Mouse (Mus musculus): Measurements from ENCODE around the gene Bhlhe23.
A peak's percentile ranks its signal among the peaks of the same experiment; 100 is the strongest.

The Bhlhe23 gene

DNA sequence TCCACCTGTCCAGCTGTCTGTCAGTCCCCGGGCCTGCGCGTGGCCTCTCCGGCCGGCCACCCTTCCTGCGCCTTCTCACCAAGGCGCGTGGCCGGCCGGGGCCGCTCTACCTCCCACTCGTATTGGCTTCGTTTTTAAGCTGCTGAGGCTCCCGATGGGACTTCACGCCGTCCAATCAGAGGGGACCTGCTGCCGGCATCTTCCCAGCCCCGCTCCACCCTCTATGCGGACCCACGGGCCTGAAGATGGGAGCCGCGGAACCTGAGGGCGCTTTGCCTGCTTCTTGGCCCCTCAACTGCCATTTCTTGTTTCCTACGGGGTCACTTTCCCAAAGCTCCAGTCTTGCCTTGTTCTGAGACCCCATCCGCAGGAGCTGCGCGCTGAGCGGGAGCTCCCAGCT is at the start of gene Bhlhe23:
Bhlhe23 (minus strand) TSS at position 108 of the 400 bp plus-strand sequence.
- no peak for DNase-seq

- peak; percentile 9 for DNase-seq
These were observed 48.6 kb upstream of the Bhlhe23 start for GRCm38 (mm10) chr2:180825147-180825941.

DNA sequence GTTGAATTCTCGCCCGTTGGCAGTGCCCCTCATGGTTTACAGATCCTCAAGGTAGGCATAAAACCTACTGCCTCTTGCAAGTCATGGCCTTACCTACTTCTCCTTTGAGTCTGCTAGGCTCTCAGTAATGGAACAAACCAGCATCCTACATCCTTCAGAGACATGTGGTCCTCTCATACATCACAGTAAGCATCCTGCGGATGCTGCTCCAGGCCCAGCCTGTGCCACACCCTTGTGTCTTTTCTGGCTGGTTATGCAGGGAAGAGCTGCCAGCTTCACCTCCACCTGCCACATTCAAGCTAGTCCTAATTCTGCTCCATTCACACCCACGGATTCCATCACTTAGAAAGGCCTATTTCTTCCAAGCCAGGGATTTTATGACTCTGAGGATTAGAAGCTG is 48.0 kb upstream of the Bhlhe23 start:
- no peak for DNase-seq

GRCm38 (mm10) chr2:180824061-180824460 is 47.4 kb upstream of the Bhlhe23 start:
- no peak for DNase-seq

GRCm38 (mm10) chr2:180822476-180822875 is 45.8 kb upstream of the Bhlhe23 start:
- DNase-seq: peak; percentile 16

DNA sequence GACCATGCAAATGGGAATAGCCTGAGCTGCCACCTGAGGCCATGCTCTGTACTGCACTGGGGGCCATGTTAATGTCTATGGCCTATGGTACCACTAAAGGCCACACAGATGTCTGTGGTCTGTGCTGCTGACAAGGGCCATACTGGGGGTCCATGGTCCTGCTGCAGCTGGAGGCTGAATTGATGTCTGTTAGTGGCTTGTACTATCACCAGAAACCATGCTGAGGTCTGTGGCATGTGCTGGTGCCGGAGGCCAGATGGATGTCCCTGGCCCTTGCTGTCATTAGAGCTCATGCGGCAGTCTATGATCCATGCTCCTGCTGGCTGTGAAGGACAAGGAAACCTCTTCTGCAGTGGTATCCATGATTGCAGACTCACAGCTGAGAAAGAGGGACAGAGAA is 42.8 kb upstream of the Bhlhe23 start:
- no peak for DNase-seq

GRCm38 (mm10) chr2:180816440-180817065 is 39.9 kb upstream of the Bhlhe23 start:
- no peak for DNase-seq

GRCm38 (mm10) chr2:180813982-180814568 is 37.4 kb upstream of the Bhlhe23 start:
- DNase-seq: no peak

- DNase-seq: no peak
These were observed 34.3 kb upstream of the Bhlhe23 start for GRCm38 (mm10) chr2:180811002-180811401.

- DNase-seq: no peak
These were observed 32.8 kb upstream of the Bhlhe23 start for GRCm38 (mm10) chr2:180809510-180809909.

- no peak for DNase-seq
These were observed 29.3 kb upstream of the Bhlhe23 start for GRCm38 (mm10) chr2:180805966-180806365.

DNA sequence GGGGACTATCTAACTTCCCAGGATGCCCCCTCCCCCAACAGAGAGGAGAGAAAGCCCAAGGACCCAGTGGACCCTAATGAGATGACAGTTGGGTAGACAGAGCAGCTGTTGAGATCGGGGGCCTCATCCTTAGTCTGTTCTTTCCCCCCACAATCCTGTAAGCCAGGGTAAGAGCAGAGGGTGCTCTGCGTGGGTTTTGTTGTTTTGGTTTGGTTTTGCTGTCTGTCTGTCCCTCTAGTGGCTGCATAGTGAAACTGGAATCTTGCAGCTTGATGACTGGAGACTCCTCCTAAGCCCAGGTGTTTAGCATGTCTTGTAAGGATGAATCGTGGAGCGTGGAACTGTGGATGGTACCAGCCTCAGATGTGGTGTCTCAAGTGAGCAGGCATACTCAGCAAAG is 19.3 kb upstream of the Bhlhe23 start:
- DNase-seq: no peak

DNA sequence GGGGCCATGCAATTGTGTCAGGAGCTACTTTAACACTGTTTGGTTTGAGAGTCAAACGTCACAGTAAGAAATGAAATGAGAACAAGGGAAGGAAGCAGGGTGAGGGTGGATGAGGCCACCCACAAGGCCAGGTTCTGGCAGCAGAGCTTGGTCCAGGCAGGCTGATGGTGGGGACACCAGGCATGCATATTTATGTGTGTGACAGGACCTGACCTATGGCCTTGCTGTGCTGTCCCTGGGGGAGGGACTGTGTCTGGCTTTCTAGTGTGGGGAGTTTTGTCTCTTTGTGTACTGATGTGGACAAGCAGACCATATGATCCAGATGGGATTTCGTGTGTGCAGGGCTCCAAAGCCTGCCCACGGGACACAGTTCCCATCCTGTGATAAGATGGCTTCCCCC is 18.9 kb upstream of the Bhlhe23 start:
- no peak for DNase-seq

GRCm38 (mm10) chr2:180794422-180794821 is 17.7 kb upstream of the Bhlhe23 start:
- DNase-seq: no peak

- peak; percentile 51 for DNase-seq
These were observed 15.0 kb upstream of the Bhlhe23 start for GRCm38 (mm10) chr2:180791674-180792073.

DNA sequence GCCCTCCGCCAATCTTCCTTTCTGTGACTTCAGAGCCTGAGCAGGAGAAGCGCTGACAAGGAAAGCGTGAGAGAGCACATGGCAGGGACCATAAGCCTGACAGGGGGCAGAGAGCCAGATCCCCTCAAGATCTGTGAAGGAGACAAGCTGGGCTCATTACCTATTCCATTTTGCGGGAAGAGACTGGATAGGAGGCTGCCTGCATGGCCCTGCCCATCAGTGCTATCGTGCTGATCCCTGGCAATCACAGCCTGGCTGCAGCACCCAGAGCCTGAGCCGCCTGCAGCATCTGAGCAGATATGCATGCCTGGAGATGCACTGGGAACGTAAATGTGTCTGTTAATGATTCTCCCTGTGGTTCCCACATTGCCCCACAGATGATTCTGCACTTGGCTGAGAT is 12.1 kb upstream of the Bhlhe23 start:
- DNase-seq: no peak

DNA sequence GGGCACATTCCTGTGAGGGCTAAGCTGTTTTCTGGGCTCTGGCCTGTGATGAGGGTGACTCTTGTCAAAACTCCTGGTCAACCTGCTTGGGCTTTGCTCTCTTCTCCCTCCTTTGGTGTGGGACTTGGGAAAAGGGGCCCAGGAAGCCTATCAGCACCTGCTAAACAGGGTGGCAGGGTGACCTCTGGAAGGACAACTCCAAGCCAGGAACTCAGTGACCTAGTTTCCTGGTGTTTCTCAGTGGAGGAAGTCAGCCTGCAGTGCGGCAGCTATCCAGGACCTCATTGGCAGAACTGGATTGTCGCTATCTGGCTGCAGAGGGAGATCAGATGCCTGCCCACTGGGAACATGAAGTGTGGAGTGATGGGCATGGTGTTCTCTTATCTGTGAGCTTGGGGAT is 11.7 kb upstream of the Bhlhe23 start:
- DNase-seq: no peak

GRCm38 (mm10) chr2:180787566-180788232 is 11.0 kb upstream of the Bhlhe23 start:
- no peak for DNase-seq

GRCm38 (mm10) chr2:180786732-180787131 is 10.0 kb upstream of the Bhlhe23 start:
- DNase-seq: peak; percentile 51

GRCm38 (mm10) chr2:180780282-180780681 is 3.6 kb upstream of the Bhlhe23 start:
- no peak for DNase-seq

- DNase-seq: peak; percentile 47
These were observed 2.8 kb upstream of the Bhlhe23 start for GRCm38 (mm10) chr2:180779226-180780104.

DNA sequence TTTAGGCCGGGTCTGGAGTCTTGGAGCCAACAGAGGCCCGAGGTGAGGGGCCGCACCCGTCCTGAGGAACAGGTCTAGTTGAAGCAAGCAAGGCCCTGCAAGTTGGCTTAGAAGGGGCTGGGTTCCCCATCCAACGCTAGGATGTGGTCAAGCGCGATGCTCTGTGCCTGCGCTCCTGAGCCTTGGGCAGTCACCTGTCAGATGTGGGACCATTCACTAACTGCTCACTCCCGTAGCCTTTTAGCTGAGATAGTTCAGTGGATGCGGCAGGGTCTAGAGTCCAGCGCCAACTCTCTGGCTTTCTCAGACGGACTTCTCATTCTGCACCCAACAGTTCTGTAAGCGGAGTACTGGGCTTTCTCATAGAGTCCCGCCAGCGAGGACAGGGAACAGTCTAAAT is 1.1 kb downstream of the Bhlhe23 start:
- no peak for DNase-seq

- DNase-seq: no peak
These were observed 1.5 kb downstream of the Bhlhe23 start for GRCm38 (mm10) chr2:180775223-180775622.
